Mouse (Mus musculus) forebrain, embryonic 14.5 days (tissue): ENCODE measurements at regions not wholly inside any gene's neighbourhood (a gene's known extent, or its start where the extent isn't known, plus 50 kb on each side); places are given as distances from the start of the nearest gene placed in this dataset.

Source experiments
- ATAC-seq: fragments of 200-750 bp; cut with Nextera tagmentation; 2 replicates; pipeline ENCODE4 v1.8.0; 2017; ENCODE audit warnings: mild to moderate bottlenecking, moderate library complexity
- DNase-seq: peaks from one replicate; pipeline ENCODE4 v3.0.0-alpha.2; 2015; ENCODE audit warnings: low spot score
- H3K27ac ChIP-seq: fragments of 300-500 bp; sonication (generic); 2 replicates; pipeline ENCODE4 v1.5.1; 2014; ENCODE audit warnings: low read depth, mild to moderate bottlenecking, control low read depth, low read length, moderate library complexity
- H3K27me3 ChIP-seq: fragments of 300-500 bp; sonication (generic); replicated peaks from 2 replicates; pipeline ENCODE4 v1.6.1; 2014; ENCODE audit warnings: low read length, control low read depth, mixed read lengths; ENCODE audit not compliant: control insufficient read depth, insufficient read depth
- H3K36me3 ChIP-seq: fragments of 300-500 bp; sonication (generic); 2 replicates; pipeline ENCODE4 v1.6.1; 2014; ENCODE audit warnings: low read length, control low read depth; ENCODE audit not compliant: control insufficient read depth, insufficient read depth
- H3K4me1 ChIP-seq: fragments of 300-500 bp; sonication (generic); 2 replicates; pipeline ENCODE4 v1.6.1; 2014; ENCODE audit warnings: antibody characterized with exemption, low read length, control low read depth; ENCODE audit not compliant: control insufficient read depth, insufficient read depth
- H3K4me2 ChIP-seq: fragments of 300-500 bp; sonication (generic); 2 replicates; pipeline ENCODE4 v1.6.1; 2014; ENCODE audit warnings: mild to moderate bottlenecking, control low read depth, low read length
- H3K4me3 ChIP-seq: fragments of 300-500 bp; sonication (generic); 2 replicates; pipeline ENCODE4 v1.5.1; 2014; ENCODE audit warnings: low read depth, low read length, control low read depth
- H3K9ac ChIP-seq: fragments of 300-500 bp; sonication (generic); 2 replicates; pipeline ENCODE4 v1.6.1; 2014; ENCODE audit warnings: mild to moderate bottlenecking, low read length, control low read depth, moderate library complexity
- H3K9me3 ChIP-seq: fragments of 300-500 bp; sonication (generic); replicated peaks from 2 replicates; pipeline ENCODE4 v1.6.1; 2016; ENCODE audit warnings: low read length, control low read depth, mixed read lengths; ENCODE audit not compliant: control insufficient read depth
- WGBS: fragments of 180-500 bp; shearing (Covaris S2); extraction: QIAGEN DNeasy Blood & Tissue Kit; methylation state at CpG from one replicate; pipeline ENCODE4 v1.1.7; 2014; 5-methylcytosine and 5-hydroxymethylcytosine counted together

- no peaks in the 10 kb centered on the region for H3K36me3 ChIP-seq
- no peaks in the 10 kb centered on the region for H3K4me1 ChIP-seq
- ATAC-seq (no peak), DNase-seq (no peak)
- WGBS = 79% methylated on average over 4 of the region's 4 CpGs
- no peak overlapping the region for H3K9ac ChIP-seq
- no peak overlapping the region for H3K4me3 ChIP-seq
- no peaks in the 10 kb centered on the region for H3K27me3 ChIP-seq
- H3K27ac ChIP-seq = no peak overlapping the region
- no peaks in the 10 kb centered on the region for H3K9me3 ChIP-seq
- H3K4me2 ChIP-seq = no peak overlapping the region
These were observed 82.7 kb downstream of the Pmp22 start for GRCm38 (mm10) chr11:63211501-63211900.

- 0 out of 2 replicates have a peak, but pooled peaks have one; percentile 55 for ATAC-seq
- no peaks in the 10 kb centered on the region for H3K9me3 ChIP-seq
- H3K36me3 ChIP-seq = no peaks in the 10 kb centered on the region
- H3K9ac ChIP-seq = no peak overlapping the region
- 9% methylated on average over 6 of the region's 6 CpGs for WGBS
- H3K4me3 ChIP-seq = no peak overlapping the region
- H3K4me1 ChIP-seq = no peaks in the 10 kb centered on the region
- H3K27me3 ChIP-seq = no peaks in the 10 kb centered on the region
- H3K4me2 ChIP-seq = no peak overlapping the region
- peak; percentile 83 for DNase-seq
- no peak overlapping the region for H3K27ac ChIP-seq
These were observed 84.3 kb downstream of the Pmp22 start for GRCm38 (mm10) chr11:63213043-63213442.

DNA sequence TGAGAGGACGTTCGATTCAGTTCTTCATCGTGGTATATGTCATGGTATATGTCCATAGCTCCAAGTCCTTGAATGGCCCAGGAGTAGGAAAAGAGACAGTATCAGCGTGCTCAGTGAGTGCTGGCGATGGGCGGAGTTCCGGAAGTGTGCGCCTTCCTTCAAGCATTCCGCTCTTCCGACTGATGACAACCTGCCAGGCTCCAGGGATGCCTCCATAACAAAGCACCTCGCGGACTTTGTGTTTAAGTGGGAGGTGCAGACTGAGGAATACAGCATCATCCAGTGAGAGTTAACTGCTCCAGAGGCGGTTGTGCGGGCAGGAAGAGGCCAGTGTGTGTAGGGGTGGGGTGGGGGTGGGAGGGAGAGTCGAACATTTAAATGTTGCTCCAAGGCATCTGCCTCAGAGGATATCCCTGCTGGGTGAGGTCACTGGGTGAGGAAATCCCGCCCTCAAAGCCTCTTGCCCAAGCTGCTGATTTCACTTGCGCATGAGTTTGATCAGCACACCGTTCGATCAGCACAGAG lies 85.2 kb downstream of the Pmp22 start:
- Histone ChIP-seq H3K9me3 (no peaks in the 10 kb centered on the region), H3K4me2 (no peak overlapping the region), H3K4me1 (no peaks in the 10 kb centered on the region), H3K4me3 (no peak overlapping the region), H3K27ac (no peak overlapping the region), H3K36me3 (no peaks in the 10 kb centered on the region), H3K9ac (no peak overlapping the region), H3K27me3 (no peaks in the 10 kb centered on the region)
- 72% methylated on average over 19 of the region's 19 CpGs for WGBS
- ATAC-seq (no peak), DNase-seq (no peak)

GRCm38 (mm10) chr11:63215993-63216392 lies 87.2 kb downstream of the Pmp22 start:
- no peaks in the 10 kb centered on the region for H3K27me3 ChIP-seq

DNA sequence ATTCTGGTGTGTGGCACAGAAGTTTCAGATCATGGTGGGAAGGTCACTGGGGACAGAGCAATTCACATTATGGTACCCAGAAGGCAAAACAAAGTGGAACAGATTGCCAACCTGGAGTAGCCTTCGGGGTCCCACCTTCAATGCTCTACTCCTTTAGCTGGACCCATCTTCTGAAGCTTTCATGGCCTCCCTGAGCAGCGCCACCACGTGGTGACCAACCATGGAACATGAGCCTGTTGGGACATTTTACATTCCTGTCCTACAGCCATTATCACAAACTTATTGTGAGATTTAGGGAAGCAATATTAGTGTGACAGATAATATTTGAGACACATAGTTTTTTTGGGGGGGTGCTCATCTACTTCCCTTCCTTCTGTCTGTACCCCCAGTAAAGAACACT lies 88.3 kb downstream of the Pmp22 start:
- ATAC-seq = no peak
- WGBS = 67% methylated on average over 3 of the region's 3 CpGs

More at GRCm38 (mm10) chr11:63215993-63216392, 87.2 kb downstream of the Pmp22 start:
- Histone ChIP-seq H3K4me3 (no peak overlapping the region), H3K36me3 (no peaks in the 10 kb centered on the region), H3K27ac (no peak overlapping the region), H3K4me2 (no peak overlapping the region), H3K4me1 (no peaks in the 10 kb centered on the region), H3K9ac (no peak overlapping the region), H3K9me3 (no peaks in the 10 kb centered on the region)
- ATAC-seq (no peak), DNase-seq (peak; percentile 36)
- WGBS = 90% methylated on average over 2 of the region's 2 CpGs

GRCm38 (mm10) chr11:63226471-63226870 lies 97.7 kb downstream of the Pmp22 start:
- ATAC-seq (no peak), DNase-seq (no peak)
- H3K4me3 ChIP-seq = no peak overlapping the region
- no peaks in the 10 kb centered on the region for H3K27me3 ChIP-seq
- H3K4me2 ChIP-seq = no peak overlapping the region
- 97% methylated on average over 3 of the region's 3 CpGs for WGBS
- no peak overlapping the region for H3K27ac ChIP-seq
- no peaks in the 10 kb centered on the region for H3K36me3 ChIP-seq
- no peaks in the 10 kb centered on the region for H3K4me1 ChIP-seq
- H3K9me3 ChIP-seq = no peaks in the 10 kb centered on the region
- no peak overlapping the region for H3K9ac ChIP-seq

More for the DNA sequence above, 88.3 kb downstream of the Pmp22 start:
- H3K9ac ChIP-seq = no peak overlapping the region
- H3K4me1 ChIP-seq = no peaks in the 10 kb centered on the region
- no peak for DNase-seq
- no peaks in the 10 kb centered on the region for H3K9me3 ChIP-seq
- no peak overlapping the region for H3K4me2 ChIP-seq
- H3K27ac ChIP-seq = no peak overlapping the region
- no peaks in the 10 kb centered on the region for H3K36me3 ChIP-seq
- no peak overlapping the region for H3K4me3 ChIP-seq
- no peaks in the 10 kb centered on the region for H3K27me3 ChIP-seq

DNA sequence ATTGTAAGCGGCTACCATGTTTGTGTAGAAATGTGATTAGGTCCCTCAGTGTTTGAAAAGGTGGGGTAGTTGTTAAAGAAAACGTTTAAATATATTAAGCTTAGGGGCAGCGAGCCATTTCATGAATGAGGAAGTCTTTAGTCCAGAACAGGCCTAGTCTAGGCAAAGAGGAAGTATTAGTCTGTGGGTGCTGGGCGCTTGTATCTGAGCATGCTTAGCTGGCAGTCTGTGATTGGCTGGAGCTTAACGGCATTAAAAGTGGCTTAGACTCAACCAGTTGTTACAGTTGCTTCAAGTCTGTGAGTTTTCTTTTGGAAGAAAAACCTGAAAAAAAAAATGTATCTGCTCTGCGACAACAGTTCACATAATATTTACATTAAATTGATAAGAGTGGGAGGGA lies 102.0 kb downstream of the Pmp22 start:
- Histone ChIP-seq H3K4me3 (no peak overlapping the region), H3K9me3 (no peaks in the 10 kb centered on the region), H3K27ac (no peak overlapping the region), H3K4me2 (no peak overlapping the region), H3K9ac (no peak overlapping the region), H3K36me3 (no peaks in the 10 kb centered on the region), H3K4me1 (no peaks in the 10 kb centered on the region), H3K27me3 (no peaks in the 10 kb centered on the region)
- 88% methylated on average over 6 of the region's 6 CpGs for WGBS
- ATAC-seq (no peak), DNase-seq (no peak)

GRCm38 (mm10) chr11:63233172-63233966 lies 104.6 kb downstream of the Pmp22 start:
- no peak overlapping the region for H3K4me3 ChIP-seq
- no peak overlapping the region for H3K4me2 ChIP-seq
- no peaks in the 10 kb centered on the region for H3K27me3 ChIP-seq
- H3K9me3 ChIP-seq = no peaks in the 10 kb centered on the region
- H3K36me3 ChIP-seq = no peaks in the 10 kb centered on the region
- WGBS = 78% methylated on average over 13 of the region's 13 CpGs
- H3K9ac ChIP-seq = no peak overlapping the region
- ATAC-seq (no peak), DNase-seq (peak; percentile 48)
- no peaks in the 10 kb centered on the region for H3K4me1 ChIP-seq
- no peak overlapping the region for H3K27ac ChIP-seq

- WGBS = 63% methylated on average over 6 of the region's 6 CpGs
- ATAC-seq (no peak), DNase-seq (peak; percentile 55)
- Histone ChIP-seq H3K27ac (no peak overlapping the region), H3K36me3 (no peaks in the 10 kb centered on the region), H3K27me3 (no peaks in the 10 kb centered on the region), H3K4me1 (no peaks in the 10 kb centered on the region), H3K9me3 (no peaks in the 10 kb centered on the region), H3K4me3 (no peak overlapping the region), H3K9ac (no peak overlapping the region), H3K4me2 (no peak overlapping the region)
These were observed 105.7 kb downstream of the Pmp22 start for GRCm38 (mm10) chr11:63234481-63234880.
